In genomic region chr1:171344715-171345114, GRCm38 (mm10) we compare ENCODE assay signal across 8 mouse cellular contexts. TPM values are rescaled to one million over a fixed set of nuclear protein-coding genes. Genes with fewer than 3 reads are reported as not detected.
DNase-seq lines count a peak whose midpoint lies in the region; ATAC-seq and TF ChIP-seq lines count a peak whose summit lies in the region.

No protein-coding gene starts in this region.

- H3K79me2 ChIP-seq in macrophage (ENCODE audit: inconsistent target), result peaks cover 49% of the 10 kb centered on the region

- H3K4me1 ChIP-seq in heart, embryonic 12.5 days (replicated peaks), result peaks cover 22% of the 10 kb centered on the region
- peaks cover 60% of the 10 kb centered on the region for H3K4me1 ChIP-seq in E14TG2a.4 (replicated peaks; ENCODE audit: low read depth, low read length)
- peaks cover 23% of the 10 kb centered on the region for H3K4me1 ChIP-seq in forebrain, embryonic 16.5 days (replicated peaks; ENCODE audit: control insufficient read depth, insufficient read depth, low read length)

- H3K4me3 ChIP-seq in heart, embryonic 12.5 days, result peak overlapping the region; percentile 98
- peak overlapping the region; percentile 99 for H3K4me3 ChIP-seq in E14TG2a.4 (replicated peaks; ENCODE audit: low read length)
- peak overlapping the region; percentile 80 for H3K4me3 ChIP-seq in forebrain, embryonic 16.5 days (replicated peaks; ENCODE audit: low read length)
- H3K4me3 ChIP-seq in macrophage (ENCODE audit: inconsistent target), result peak overlapping the region; percentile 99

- peak overlapping the region; percentile 88; the same call in 1 of the 2 replicates for H3K9ac ChIP-seq in heart, embryonic 12.5 days
- peak overlapping the region; percentile 59 for H3K9ac ChIP-seq in forebrain, embryonic 16.5 days (replicated peaks; ENCODE audit: low read depth, low read length)

- WGBS in heart, embryonic 12.5 days, result 69% methylated on average over 9 of the region's 9 CpGs
- WGBS in forebrain, embryonic 16.5 days, result 81% methylated on average over 9 of the region's 9 CpGs
- WGBS in macrophage (ENCODE audit: missing documents), result 76% methylated on average over 9 of the region's 9 CpGs

- no peak for ATAC-seq in heart, embryonic 12.5 days (ENCODE audit: insufficient number of reproducible peaks, low FRiP score)
- ATAC-seq in forebrain, embryonic 16.5 days, result no peak

- peaks cover 39% of the 10 kb centered on the region for H3K36me3 ChIP-seq in heart, embryonic 12.5 days
- H3K36me3 ChIP-seq in E14TG2a.4 (ENCODE audit: insufficient read depth, low read length) (peaks cover 73% of the 10 kb centered on the region), macrophage (ENCODE audit: inconsistent target) (peaks cover 33% of the 10 kb centered on the region; the same call in 1 of the 2 replicates)
- peaks cover 13% of the 10 kb centered on the region; the same call in 1 of the 2 replicates for H3K36me3 ChIP-seq in forebrain, embryonic 16.5 days (ENCODE audit: control insufficient read depth, insufficient read depth)

- DNase-seq in heart, adult 9 months (ENCODE audit: low spot score in 2 of 2), result no peak
- no peak for DNase-seq in spleen, postnatal 36 days (ENCODE audit: low spot score in 2 of 2)
- DNase-seq in adrenal gland, postnatal 36 days, result no peak
- DNase-seq in left cerebral cortex, adult 18-20 months (ENCODE audit: low spot score in 2 of 2), result no peak

- no peak for TF ChIP-seq CTCF in E14TG2a.4 (conservative IDR thresholded peaks at IDR 0.05; ENCODE audit: low read length)

- no peaks in the 10 kb centered on the region for H3K27me3 ChIP-seq in heart, embryonic 12.5 days (replicated peaks)
- no peaks in the 10 kb centered on the region for H3K27me3 ChIP-seq in E14TG2a.4 (ENCODE audit: insufficient read depth, low read length)
- H3K27me3 ChIP-seq in forebrain, embryonic 16.5 days (replicated peaks; ENCODE audit: control insufficient read depth, insufficient read depth, low read length), result no peaks in the 10 kb centered on the region

- H3K27ac ChIP-seq in heart, embryonic 12.5 days (ENCODE audit: poor library complexity, severe bottlenecking), result no peak overlapping the region
- no peak overlapping the region for H3K27ac ChIP-seq in forebrain, embryonic 16.5 days (ENCODE audit: low read length)
- no peak overlapping the region for H3K27ac ChIP-seq in macrophage

- peak overlapping the region; percentile 93 for H3K4me2 ChIP-seq in heart, embryonic 12.5 days
- peak overlapping the region; percentile 80 for H3K4me2 ChIP-seq in forebrain, embryonic 16.5 days (ENCODE audit: low read length)

- H3K9me3 ChIP-seq in heart, embryonic 12.5 days (replicated peaks), result peaks cover 4% of the 10 kb centered on the region; the same call in 1 of the 2 replicates
- no peaks in the 10 kb centered on the region for H3K9me3 ChIP-seq in E14TG2a.4 (ENCODE audit: low read length)
- peaks cover 4% of the 10 kb centered on the region; the same call in 1 of the 2 replicates for H3K9me3 ChIP-seq in forebrain, embryonic 16.5 days (ENCODE audit: control insufficient read depth, low read length)

RNA-seq across cellular contexts. Expression of gene Nit1, which starts 0.7 kb away (rescaled TPM):
- polyA plus RNA-seq in heart, embryonic 12.5 days (2016; fragmentation: Nextera tagmentation; extraction: Ambion mirVana), result 31.9 and 33.9 TPM in 2 replicates
- 55.7 and 62.7 TPM in 2 replicates for polyA plus RNA-seq in forebrain, embryonic 16.5 days (2015; fragmentation: Nextera tagmentation; extraction: Ambion mirVana)
- total RNA-seq in macrophage (2018; cell fraction: chromatin; rRNA removed), result 10 to 100 TPM in 21 of 26 experiments, 1 to 10 TPM in 5; 5.9 to 45.0 (median 24.5) TPM
- 10 to 100 TPM; 15.4 to 29.7 (median 23.1) TPM for total RNA-seq in macrophage (2018; cell fraction: cytosol; rRNA removed)
- 10 to 100 TPM in 25 of 26 experiments, 1 to 10 TPM in 1; 9.3 to 38.6 (median 21.3) TPM for total RNA-seq in macrophage (2018; cell fraction: nucleus; rRNA removed)
- 17.3 to 23.1 TPM (median 22.3 TPM) in 3 replicates for polyA plus RNA-seq in macrophage (2018)
- total RNA-seq in adrenal gland, postnatal 36 days (2021), result 10 to 100 TPM; 79.5 to 79.9 TPM
- 10 to 100 TPM; 43.3 to 47.9 TPM for total RNA-seq in left cerebral cortex, adult 18-20 months (2021)

RNA-seq across cellular contexts. Expression of gene Pfdn2, which starts 0.8 kb away (rescaled TPM):
- polyA plus RNA-seq in heart, embryonic 12.5 days (2016; fragmentation: Nextera tagmentation; extraction: Ambion mirVana), result 96.8 and 111 TPM in 2 replicates
- 118 and 156 TPM in 2 replicates for polyA plus RNA-seq in forebrain, embryonic 16.5 days (2015; fragmentation: Nextera tagmentation; extraction: Ambion mirVana)
- 10 to 100 TPM in 18 of 26 experiments, 1 to 10 TPM in 8; 3.8 to 25.5 (median 14.3) TPM for total RNA-seq in macrophage (2018; cell fraction: chromatin; rRNA removed)
- 10 to 100 TPM; 35.1 to 93.2 (median 45.5) TPM for total RNA-seq in macrophage (2018; cell fraction: cytosol; rRNA removed)
- 10 to 100 TPM in 25 of 26 experiments, 1 to 10 TPM in 1; 8.1 to 25.0 (median 14.7) TPM for total RNA-seq in macrophage (2018; cell fraction: nucleus; rRNA removed)
- 47.7 to 119 TPM (median 64.5 TPM) in 3 replicates for polyA plus RNA-seq in macrophage (2018)
- 100 to 1,000 TPM; 133 to 155 TPM for total RNA-seq in adrenal gland, postnatal 36 days (2021)
- total RNA-seq in left cerebral cortex, adult 18-20 months (2021), result 100 to 1,000 TPM; 189 to 191 TPM

RNA-seq across cellular contexts. Expression of gene Dedd, which starts 15.8 kb away (rescaled TPM):
- polyA plus RNA-seq in heart, embryonic 12.5 days (2016; fragmentation: Nextera tagmentation; extraction: Ambion mirVana), result 38.6 and 43.3 TPM in 2 replicates
- 55.5 and 61.7 TPM in 2 replicates for polyA plus RNA-seq in forebrain, embryonic 16.5 days (2015; fragmentation: Nextera tagmentation; extraction: Ambion mirVana)
- total RNA-seq in macrophage (2018; cell fraction: chromatin; rRNA removed), result 100 to 1,000 TPM in 9 of 26 experiments, 10 to 100 TPM in 17; 24.7 to 208 (median 90.4) TPM
- 10 to 100 TPM; 18.9 to 48.1 (median 36.8) TPM for total RNA-seq in macrophage (2018; cell fraction: cytosol; rRNA removed)
- total RNA-seq in macrophage (2018; cell fraction: nucleus; rRNA removed), result 100 to 1,000 TPM in 2 of 26 experiments, 10 to 100 TPM in 24; 20.5 to 161 (median 53.8) TPM
- polyA plus RNA-seq in macrophage (2018), result 21.4 to 35.4 TPM (median 21.9 TPM) in 3 replicates
- 10 to 100 TPM; 29.1 to 36.9 TPM for total RNA-seq in adrenal gland, postnatal 36 days (2021)
- 10 to 100 TPM; 43.7 to 43.9 TPM for total RNA-seq in left cerebral cortex, adult 18-20 months (2021)

RNA-seq across cellular contexts. Expression of gene Klhdc9, which starts 15.9 kb away (rescaled TPM):
- polyA plus RNA-seq in heart, embryonic 12.5 days (2016; fragmentation: Nextera tagmentation; extraction: Ambion mirVana), result 0.46 and 0.74 TPM in 2 replicates
- 2.7 and 3.1 TPM in 2 replicates for polyA plus RNA-seq in forebrain, embryonic 16.5 days (2015; fragmentation: Nextera tagmentation; extraction: Ambion mirVana)
- under 1 TPM in 2 of 26 experiments, not detected in 24; 0.57 to 0.70 TPM for total RNA-seq in macrophage (2018; cell fraction: chromatin; rRNA removed)
- under 1 TPM in 18 of 26 experiments, not detected in 8; 0.05 to 0.37 (median 0.14) TPM for total RNA-seq in macrophage (2018; cell fraction: cytosol; rRNA removed)
- under 1 TPM in 2 of 26 experiments, not detected in 24; 0.30 to 0.43 TPM for total RNA-seq in macrophage (2018; cell fraction: nucleus; rRNA removed)
- 0.11 TPM in 1 of 3 replicates, not detected in the others for polyA plus RNA-seq in macrophage (2018)
- 1 to 10 TPM in 1 of 2 experiments, under 1 TPM in 1; 0.96 to 4.4 TPM for total RNA-seq in adrenal gland, postnatal 36 days (2021)
- total RNA-seq in left cerebral cortex, adult 18-20 months (2021), result 1 to 10 TPM; 7.1 to 8.0 TPM

RNA-seq across cellular contexts. Expression of gene Nectin4, which starts 25.2 kb away (rescaled TPM):
- polyA plus RNA-seq in heart, embryonic 12.5 days (2016; fragmentation: Nextera tagmentation; extraction: Ambion mirVana), result 0.17 and 0.52 TPM in 2 replicates
- polyA plus RNA-seq in forebrain, embryonic 16.5 days (2015; fragmentation: Nextera tagmentation; extraction: Ambion mirVana), result 0.67 and 1.1 TPM in 2 replicates
- total RNA-seq in macrophage (2018; cell fraction: chromatin; rRNA removed), result 10 to 100 TPM in 20 of 26 experiments, 1 to 10 TPM in 6; 3.4 to 39.1 (median 20.3) TPM
- 10 to 100 TPM; 13.0 to 64.3 (median 29.2) TPM for total RNA-seq in macrophage (2018; cell fraction: cytosol; rRNA removed)
- total RNA-seq in macrophage (2018; cell fraction: nucleus; rRNA removed), result 100 to 1,000 TPM in 4 of 26 experiments, 10 to 100 TPM in 22; 23.6 to 124 (median 49.3) TPM
- polyA plus RNA-seq in macrophage (2018), result 14.3 to 25.8 TPM (median 18.7 TPM) in 3 replicates
- under 1 TPM; 0.23 TPM for total RNA-seq in adrenal gland, postnatal 36 days (2021)
- total RNA-seq in left cerebral cortex, adult 18-20 months (2021), result 1 to 10 TPM; 3.6 to 4.7 TPM
